Mouse (Mus musculus) embryonic facial prominence, embryonic 13.5 days (tissue): ENCODE measurements around the gene Bahd1. TPM values are rescaled to one million over a fixed set of nuclear protein-coding genes. Genes with fewer than 3 reads are reported as not detected.
A peak's percentile ranks its signal among the peaks of the same experiment; 100 is the strongest.

Experiments used
- ATAC-seq: fragments of 200-750 bp; cut with Nextera tagmentation; 2 replicates; pipeline ENCODE4 v1.8.0; 2017; ENCODE audit warnings: low read depth; ENCODE audit not compliant: insufficient number of reproducible peaks, insufficient read depth, low FRiP score, low TSS enrichment
- H3K27ac ChIP-seq: fragments of 300-500 bp; sonication (generic); 2 replicates; pipeline ENCODE4 v1.5.1; 2015; ENCODE audit warnings: moderate library complexity, mild to moderate bottlenecking, inconsistent platforms
- H3K27me3 ChIP-seq: fragments of 300-500 bp; sonication (generic); 2 replicates; pipeline ENCODE4 v1.6.1; 2015; ENCODE audit warnings: mild to moderate bottlenecking, inconsistent platforms
- H3K36me3 ChIP-seq: fragments of 300-500 bp; sonication (generic); 2 replicates; pipeline ENCODE4 v1.6.1; 2015; ENCODE audit warnings: mild to moderate bottlenecking, inconsistent platforms
- H3K4me1 ChIP-seq: fragments of 300-500 bp; sonication (generic); 2 replicates; pipeline ENCODE4 v1.6.1; 2015; ENCODE audit warnings: inconsistent platforms
- H3K4me2 ChIP-seq: fragments of 300-500 bp; sonication (generic); 2 replicates; pipeline ENCODE4 v1.6.1; 2015; ENCODE audit warnings: moderate library complexity, mild to moderate bottlenecking, inconsistent platforms
- H3K4me3 ChIP-seq: fragments of 300-500 bp; sonication (generic); 2 replicates; pipeline ENCODE4 v1.5.1; 2015; ENCODE audit warnings: mild to moderate bottlenecking, inconsistent platforms
- H3K9ac ChIP-seq: fragments of 300-500 bp; sonication (generic); 2 replicates; pipeline ENCODE4 v1.6.1; 2015; ENCODE audit warnings: mild to moderate bottlenecking, inconsistent platforms
- H3K9me3 ChIP-seq: fragments of 300-500 bp; sonication (generic); 2 replicates; pipeline ENCODE4 v1.6.1; 2016; ENCODE audit warnings: inconsistent platforms
- WGBS: fragments of 180-500 bp; shearing (Covaris S2); methylation state at CpG from one replicate; pipeline ENCODE4 v1.1.7; 2015; ENCODE audit warnings: mixed read lengths; 5-methylcytosine and 5-hydroxymethylcytosine counted together
- polyA plus RNA-seq: library from polyadenylated mRNA; unstranded; fragments of >200 nt; fragmentation: Nextera tagmentation; extraction: Ambion mirVana; gene quantifications from 2 replicates; pipeline ENCODE4 v1.2.1, GENCODE M21; 2015

Gene Bahd1
- polyA plus RNA-seq, 1 experiment from 2014 or later, result 4.1 TPM

DNA sequence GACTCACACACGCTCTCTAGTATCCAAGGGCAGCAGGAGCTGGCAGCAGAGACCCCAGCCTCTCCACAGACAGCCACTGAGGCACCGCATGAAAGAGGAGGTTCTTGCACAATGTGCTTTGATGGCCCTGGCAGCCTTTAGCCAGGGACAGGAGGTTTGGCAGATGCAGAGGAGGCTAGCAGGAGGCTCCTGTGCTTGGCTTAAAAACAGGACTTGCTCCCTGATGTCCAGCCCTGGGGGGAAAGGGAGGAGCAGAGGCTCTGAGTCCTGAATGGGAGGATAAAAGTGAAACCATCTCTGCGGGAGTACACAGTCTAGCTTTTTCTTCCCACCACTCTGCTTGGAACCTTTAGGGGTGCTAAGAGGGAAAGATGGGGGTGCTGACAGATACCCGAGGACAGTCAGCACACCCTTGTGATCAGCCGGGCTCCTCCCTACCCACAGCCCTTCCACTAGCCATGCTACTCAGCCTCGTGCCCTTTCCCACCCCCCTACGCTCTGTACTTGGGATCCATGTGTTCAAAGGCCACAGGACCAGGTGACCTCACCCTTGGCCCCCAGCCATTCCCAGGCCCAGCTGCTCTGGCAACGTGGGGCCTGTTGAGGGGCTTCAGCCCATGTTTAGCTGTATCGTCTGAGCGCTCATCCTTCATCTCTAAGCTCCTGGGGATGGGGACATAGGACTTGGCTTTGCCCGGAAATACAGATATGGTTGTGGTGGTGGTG, 13.5 kb downstream of the Bahd1 start:
- no peaks in the 10 kb centered on the region for H3K9me3 ChIP-seq
- H3K9ac ChIP-seq, result peak overlapping the region; percentile 2; the same call in 1 of the 2 replicates
- no peaks in the 10 kb centered on the region for H3K27me3 ChIP-seq
- H3K36me3 ChIP-seq, result peaks cover 18% of the 10 kb centered on the region
- H3K27ac ChIP-seq, result no peak overlapping the region
- H3K4me2 ChIP-seq, result no peak overlapping the region
- no peak for ATAC-seq
- no peak overlapping the region for H3K4me3 ChIP-seq
- 50% methylated on average over 11 of the region's 11 CpGs for WGBS
- H3K4me1 ChIP-seq, result peaks cover 28% of the 10 kb centered on the region

GRCm38 (mm10) chr2:118914685-118915084, 14.5 kb downstream of the Bahd1 start:
- Histone ChIP-seq H3K4me1 (peaks cover 28% of the 10 kb centered on the region), H3K9me3 (no peaks in the 10 kb centered on the region), H3K27ac (no peak overlapping the region), H3K9ac (peak overlapping the region; percentile 32; the same call in 1 of the 2 replicates), H3K4me2 (no peak overlapping the region), H3K4me3 (no peak overlapping the region), H3K36me3 (peaks cover 24% of the 10 kb centered on the region), H3K27me3 (no peaks in the 10 kb centered on the region)
- 56% methylated on average over 8 of the region's 8 CpGs for WGBS
- ATAC-seq, result no peak

DNA sequence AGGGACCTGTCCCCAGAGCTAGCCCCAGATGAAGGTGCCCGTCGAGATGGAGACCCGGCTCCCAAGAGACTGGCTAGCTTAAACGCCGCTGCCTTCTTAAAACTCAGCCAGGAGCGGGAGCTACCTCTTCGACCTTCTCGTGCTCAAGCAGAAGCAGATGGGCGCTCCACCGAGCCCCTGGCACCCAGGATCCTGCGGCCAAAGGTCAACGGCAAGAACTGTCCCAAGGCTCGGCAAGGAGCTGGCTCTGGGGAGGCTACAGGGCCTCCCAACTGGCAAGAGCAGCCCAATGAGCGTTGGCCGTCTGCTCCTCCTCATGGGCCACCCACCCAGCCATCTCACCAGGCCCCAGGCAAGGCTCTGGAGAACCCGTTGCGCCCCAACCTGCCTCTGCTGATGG, 16.3 kb downstream of the Bahd1 start:
- Histone ChIP-seq H3K9me3 (no peaks in the 10 kb centered on the region), H3K27ac (no peak overlapping the region), H3K9ac (no peak overlapping the region), H3K4me3 (no peak overlapping the region), H3K36me3 (peaks cover 41% of the 10 kb centered on the region), H3K4me2 (no peak overlapping the region), H3K4me1 (peaks cover 28% of the 10 kb centered on the region), H3K27me3 (no peaks in the 10 kb centered on the region)
- WGBS, result 89% methylated on average over 17 of the region's 17 CpGs
- ATAC-seq, result no peak

GRCm38 (mm10) chr2:118918543-118918942, 18.4 kb downstream of the Bahd1 start:
- no peak overlapping the region for H3K9ac ChIP-seq
- no peaks in the 10 kb centered on the region for H3K27me3 ChIP-seq
- no peak overlapping the region for H3K27ac ChIP-seq
- no peaks in the 10 kb centered on the region for H3K9me3 ChIP-seq
- WGBS, result 55% methylated on average over 1 of the region's 1 CpGs
- no peak overlapping the region for H3K4me2 ChIP-seq
- no peak for ATAC-seq
- H3K4me3 ChIP-seq, result no peak overlapping the region
- H3K36me3 ChIP-seq, result peaks cover 62% of the 10 kb centered on the region
- H3K4me1 ChIP-seq, result peaks cover 17% of the 10 kb centered on the region

DNA sequence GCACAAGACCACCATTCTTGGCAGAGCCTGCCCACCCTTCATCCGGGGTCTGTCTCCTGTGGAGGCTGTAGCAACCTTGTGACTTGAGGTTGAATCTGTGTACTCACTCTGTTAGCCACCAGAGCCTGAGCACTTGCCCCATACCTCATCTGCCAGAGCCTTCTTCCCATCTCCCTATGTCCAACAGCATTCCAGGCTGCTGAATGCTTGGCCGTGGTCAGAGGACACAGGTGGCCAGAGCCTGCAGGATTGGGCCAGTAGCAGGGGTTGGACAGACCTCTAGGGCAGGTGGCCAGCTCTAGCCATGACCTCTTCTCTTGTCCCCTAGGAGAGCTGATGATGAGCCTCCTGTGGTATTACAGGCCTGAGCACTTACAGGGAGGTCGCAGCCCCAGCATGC, 20.3 kb downstream of the Bahd1 start:
- no peak for ATAC-seq
- peaks cover 64% of the 10 kb centered on the region for H3K36me3 ChIP-seq
- WGBS, result 87% methylated on average over 3 of the region's 3 CpGs

DNA sequence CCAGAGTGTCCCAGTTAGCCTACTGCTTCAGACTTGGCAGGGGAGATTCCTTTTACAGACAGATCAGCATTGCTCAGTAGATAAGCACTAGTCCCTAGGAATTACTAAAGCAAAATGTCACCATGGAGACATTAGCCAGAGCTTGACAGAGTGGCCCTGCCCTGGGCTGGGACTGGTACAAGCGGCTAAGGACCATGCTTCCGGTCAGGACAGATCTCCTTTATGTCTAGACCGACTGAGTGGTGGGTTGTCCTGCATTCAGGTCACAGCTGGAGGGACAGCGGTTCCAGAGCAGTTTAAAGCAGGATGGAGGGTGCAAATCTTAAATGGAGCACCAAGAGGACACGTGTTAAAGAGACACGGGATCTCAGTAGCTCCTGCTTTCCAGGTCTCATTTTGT, 25.8 kb downstream of the Bahd1 start:
- Histone ChIP-seq H3K4me2 (peak overlapping the region; percentile 89), H3K4me3 (peak overlapping the region; percentile 81), H3K4me1 (peaks cover 27% of the 10 kb centered on the region), H3K9ac (peak overlapping the region; percentile 91), H3K27ac (no peak overlapping the region), H3K9me3 (no peaks in the 10 kb centered on the region), H3K27me3 (no peaks in the 10 kb centered on the region), H3K36me3 (peaks cover 28% of the 10 kb centered on the region)
- WGBS, result 1% methylated on average over 6 of the region's 6 CpGs
- no peak for ATAC-seq

More for the DNA sequence above, 20.3 kb downstream of the Bahd1 start:
- Histone ChIP-seq H3K4me2 (no peak overlapping the region), H3K4me1 (0 out of 2 replicates have a peak, but pooled peaks cover 7% of the 10 kb centered on the region), H3K27me3 (no peaks in the 10 kb centered on the region), H3K9me3 (no peaks in the 10 kb centered on the region), H3K4me3 (no peak overlapping the region), H3K27ac (no peak overlapping the region), H3K9ac (no peak overlapping the region)

DNA sequence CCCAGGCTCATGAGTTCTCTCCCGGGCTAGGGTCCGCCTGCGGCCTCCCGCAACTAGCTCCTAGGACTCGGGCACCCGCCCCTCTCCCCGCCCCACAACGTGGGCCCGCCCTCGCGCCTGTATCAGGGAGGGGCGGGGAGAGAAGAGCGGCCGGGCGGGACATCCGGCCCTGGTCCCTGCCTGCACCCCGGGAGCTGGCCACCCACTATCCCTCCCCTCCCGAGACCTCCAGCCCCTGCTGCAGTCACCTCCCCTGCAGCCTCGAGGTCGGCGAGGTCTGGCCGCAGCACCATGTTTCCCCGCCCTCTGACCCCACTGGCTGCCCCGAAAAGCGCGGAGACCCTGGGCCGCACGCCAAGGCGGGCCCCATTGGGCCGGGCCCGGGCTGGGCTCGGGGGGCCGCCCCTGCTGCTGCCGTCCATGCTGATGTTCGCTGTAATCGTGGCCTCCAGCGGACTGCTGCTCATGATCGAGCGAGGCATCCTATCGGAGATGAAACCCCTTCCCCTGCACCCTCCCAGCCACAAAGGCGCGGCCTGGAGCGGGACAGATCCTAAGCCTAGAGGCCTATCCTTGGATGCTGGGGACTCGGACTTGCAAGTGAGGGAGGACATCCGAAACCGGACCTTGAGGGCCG, 26.3 kb downstream of the Bahd1 start, which contains the start of gene Chst14:
TSS of gene Chst14 (plus strand) at position 136 of the 637 bp plus-strand sequence.
- Histone ChIP-seq H3K4me3 (peak within 1 kb of the TSS; percentile 81), H3K27me3 (no peaks in the 10 kb centered on the region), H3K4me1 (peaks cover 27% of the 10 kb centered on the region), H3K9ac (peak within 1 kb of the TSS; percentile 91), H3K36me3 (peaks cover 22% of the 10 kb centered on the region), H3K27ac (peak within 1 kb of the TSS; percentile 72), H3K9me3 (no peaks in the 10 kb centered on the region), H3K4me2 (peak within 1 kb of the TSS; percentile 89)
- under 1% methylated on average over 38 of the region's 47 CpGs for WGBS
- ATAC-seq, result peak; percentile 85

DNA sequence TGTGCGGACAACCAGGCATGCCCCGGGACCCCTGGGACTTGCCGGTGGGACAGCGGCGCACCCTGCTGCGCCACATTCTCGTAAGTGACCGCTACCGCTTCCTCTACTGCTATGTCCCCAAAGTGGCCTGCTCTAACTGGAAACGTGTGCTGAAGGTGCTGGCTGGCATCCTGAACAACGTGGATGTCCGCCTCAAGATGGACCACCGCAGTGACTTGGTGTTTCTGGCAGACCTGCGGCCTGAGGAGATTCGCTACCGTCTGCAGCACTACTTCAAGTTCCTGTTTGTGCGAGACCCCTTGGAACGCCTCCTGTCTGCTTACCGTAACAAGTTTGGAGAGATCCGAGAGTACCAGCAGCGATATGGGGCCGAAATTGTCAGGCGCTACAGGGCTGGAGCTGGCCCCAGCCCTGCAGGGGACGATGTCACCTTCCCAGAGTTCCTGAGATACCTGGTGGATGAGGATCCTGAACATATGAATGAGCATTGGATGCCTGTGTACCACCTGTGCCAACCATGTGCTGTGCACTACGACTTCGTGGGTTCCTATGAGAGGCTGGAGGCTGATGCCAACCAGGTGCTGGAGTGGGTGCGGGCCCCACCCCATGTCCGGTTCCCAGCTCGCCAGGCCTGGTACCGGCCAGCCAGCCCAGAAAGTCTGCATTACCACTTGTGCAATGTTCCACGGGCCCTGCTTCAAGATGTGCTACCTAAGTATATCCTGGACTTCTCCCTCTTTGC, 27.0 kb downstream of the Bahd1 start:
- Histone ChIP-seq H3K9ac (peak overlapping the region; percentile 91), H3K9me3 (no peaks in the 10 kb centered on the region), H3K36me3 (peaks cover 15% of the 10 kb centered on the region), H3K4me3 (peak overlapping the region; percentile 81), H3K4me2 (peak overlapping the region; percentile 89), H3K27me3 (no peaks in the 10 kb centered on the region), H3K27ac (peak overlapping the region; percentile 72), H3K4me1 (peaks cover 27% of the 10 kb centered on the region)
- ATAC-seq, result no peak
- 24% methylated on average over 31 of the region's 31 CpGs for WGBS

DNA sequence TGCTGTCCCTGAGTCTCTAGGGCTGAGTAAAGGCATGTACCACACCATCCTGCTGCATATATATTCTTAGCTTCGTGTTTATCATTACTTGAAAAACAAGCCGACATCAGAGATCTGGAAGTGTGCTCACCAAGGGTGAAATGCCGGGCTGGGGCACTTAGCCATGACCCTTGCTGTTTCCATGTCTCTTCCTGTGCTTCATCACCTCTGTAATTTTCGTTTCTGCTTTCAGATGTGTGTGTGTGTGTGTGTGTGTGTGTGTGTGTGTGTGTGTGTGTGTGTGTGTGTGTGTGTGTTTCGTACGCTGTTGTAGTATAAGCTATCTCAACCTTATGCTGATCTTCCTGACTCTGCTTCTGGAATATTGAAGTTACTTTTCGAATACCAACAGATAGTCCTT, 41.2 kb downstream of the Bahd1 start:
- ATAC-seq, result no peak
- no peak overlapping the region for H3K27ac ChIP-seq
- 60% methylated on average over 5 of the region's 7 CpGs for WGBS
- no peaks in the 10 kb centered on the region for H3K9me3 ChIP-seq
- H3K9ac ChIP-seq, result no peak overlapping the region
- H3K36me3 ChIP-seq, result no peaks in the 10 kb centered on the region
- no peak overlapping the region for H3K4me3 ChIP-seq
- H3K4me2 ChIP-seq, result no peak overlapping the region
- H3K27me3 ChIP-seq, result peaks cover 3% of the 10 kb centered on the region; the same call in 1 of the 2 replicates
- H3K4me1 ChIP-seq, result peaks cover 14% of the 10 kb centered on the region

- ATAC-seq, result no peak
- H3K27me3 ChIP-seq, result peaks cover 4% of the 10 kb centered on the region
- no peak overlapping the region for H3K9ac ChIP-seq
- H3K36me3 ChIP-seq, result no peaks in the 10 kb centered on the region
- no peak overlapping the region for H3K27ac ChIP-seq
- 86% methylated on average over 6 of the region's 6 CpGs for WGBS
- no peak overlapping the region for H3K4me3 ChIP-seq
- no peaks in the 10 kb centered on the region for H3K9me3 ChIP-seq
- H3K4me1 ChIP-seq, result peaks cover 14% of the 10 kb centered on the region
- H3K4me2 ChIP-seq, result no peak overlapping the region
Observed at GRCm38 (mm10) chr2:118943232-118943631, 43.1 kb downstream of the Bahd1 start.

DNA sequence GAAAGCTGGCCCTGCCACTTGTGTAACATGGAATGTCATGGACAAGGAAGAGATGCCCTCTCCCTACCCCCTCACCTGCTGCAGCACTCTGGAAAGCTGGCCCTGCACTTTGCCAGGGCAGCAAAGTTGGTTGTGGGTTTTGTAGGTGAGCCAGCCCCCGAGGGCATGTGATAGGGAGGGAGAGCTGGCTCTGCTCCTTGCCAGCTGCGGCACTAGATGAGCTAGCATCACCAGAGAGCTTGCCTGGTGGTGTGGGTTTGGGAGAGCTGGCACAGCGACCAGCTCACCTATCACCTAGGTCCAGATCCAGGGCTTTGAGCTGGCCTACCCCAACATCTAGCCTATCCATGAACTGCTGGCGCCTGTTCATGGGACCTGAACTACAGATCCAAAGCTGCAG, 48.6 kb downstream of the Bahd1 start:
- WGBS, result 74% methylated on average over 4 of the region's 4 CpGs
- Histone ChIP-seq H3K9me3 (no peaks in the 10 kb centered on the region), H3K27ac (no peak overlapping the region), H3K27me3 (peaks cover 4% of the 10 kb centered on the region), H3K4me3 (no peak overlapping the region), H3K4me2 (no peak overlapping the region), H3K36me3 (no peaks in the 10 kb centered on the region), H3K4me1 (peaks cover 14% of the 10 kb centered on the region), H3K9ac (no peak overlapping the region)
- ATAC-seq, result no peak
